Mouse (Mus musculus): ENCODE measurements at regions not wholly inside any gene's neighbourhood (a gene's known extent, or its start where the extent isn't known, plus 50 kb on each side); places are given as distances from the start of the nearest gene placed in this dataset.
"Not testable (repeated sequence)": the region's sequence is repeated elsewhere in the genome, so short reads cannot be mapped to it uniquely, and the experiment has no call there.

- DNase-seq: peak; percentile 15
- intact Hi-C loops (cut with DNase I): no loop called here
Measured at GRCm38 (mm10) chr11:45398188-45398587, 453.7 kb upstream of the Clint1 start.

GRCm38 (mm10) chr11:45404377-45405029 lies 447.3 kb upstream of the Clint1 start:
- intact Hi-C loops (cut with DNase I): no loop called here

DNA sequence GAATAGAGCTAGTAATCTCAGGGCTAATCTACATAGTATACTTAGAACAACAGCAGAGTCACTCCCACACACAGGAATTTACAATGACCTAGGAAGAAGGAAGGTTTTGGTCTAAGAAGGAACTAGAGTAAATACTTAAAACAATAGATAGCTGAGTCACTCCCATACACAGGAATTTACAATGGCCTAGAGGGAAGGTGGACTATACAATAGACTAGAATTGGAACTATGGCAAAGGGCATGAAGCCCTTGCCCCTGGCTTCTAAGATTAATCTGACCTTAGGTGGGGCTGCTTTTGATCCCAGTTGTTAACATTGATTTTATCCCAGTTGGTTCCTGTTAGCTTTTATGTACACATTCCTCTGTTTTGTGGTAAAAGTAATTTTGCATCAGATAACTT lies 427.8 kb upstream of the Clint1 start:
- DNase-seq; intact Hi-C loops (cut with DNase I): not testable (repeated sequence)

More at GRCm38 (mm10) chr11:45404377-45405029, 447.3 kb upstream of the Clint1 start:
- DNase-seq: peak; percentile 54

DNA sequence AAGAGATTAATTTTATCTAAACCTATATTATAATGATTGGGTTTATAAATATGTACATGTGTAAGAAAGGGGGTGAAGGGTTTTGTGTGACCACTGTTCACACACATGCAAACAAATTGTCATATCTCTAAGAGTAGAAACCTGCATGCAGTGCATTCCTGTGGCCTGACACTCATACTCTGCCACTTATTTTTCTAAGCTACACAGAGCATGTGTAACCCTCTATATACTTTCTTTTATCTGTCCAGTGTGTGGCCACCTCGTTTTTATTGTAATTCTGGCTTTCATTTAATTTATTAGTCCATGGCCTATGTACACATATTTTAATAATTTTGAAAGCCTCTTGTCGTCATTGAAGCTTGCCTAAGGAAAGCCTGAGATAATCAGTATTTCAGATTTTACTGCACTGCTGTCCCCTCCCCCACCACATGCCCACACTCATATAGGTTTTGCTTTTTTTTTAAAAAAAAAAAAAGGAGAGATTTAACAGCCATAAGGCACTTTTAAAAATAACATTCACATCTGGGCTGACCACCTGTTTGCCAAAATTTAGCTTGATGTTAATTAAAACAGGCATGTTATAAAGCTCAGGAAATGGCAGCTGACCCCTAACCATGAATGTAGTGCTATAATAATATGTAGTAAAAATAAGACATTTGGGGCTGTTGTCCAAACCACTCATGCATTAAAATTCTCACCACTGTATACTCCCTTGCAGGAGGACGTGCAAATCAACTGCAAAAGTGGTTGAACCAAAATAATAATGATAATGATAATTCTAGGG lies 410.7 kb upstream of the Clint1 start:
- intact Hi-C loops (cut with DNase I): no loop called here
- no peak for DNase-seq

DNA sequence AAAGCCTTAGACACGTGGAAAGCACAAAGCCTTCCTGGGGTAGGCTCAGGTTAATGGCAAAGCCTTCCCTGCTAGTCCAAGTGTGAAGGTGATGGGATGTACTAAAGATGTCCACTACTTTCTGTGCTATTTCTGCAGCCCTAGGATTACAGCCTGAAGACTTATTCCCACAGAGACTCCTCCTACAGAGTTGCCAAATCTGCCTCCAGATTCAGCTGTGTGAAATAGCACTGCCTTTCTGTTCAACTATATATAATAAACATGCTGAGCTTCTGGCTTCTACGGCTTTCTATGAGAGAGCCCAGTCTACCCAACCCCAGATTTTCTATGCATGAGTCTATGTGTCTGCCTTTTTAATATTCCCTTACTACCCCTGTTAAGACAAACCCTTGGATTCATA lies 405.3 kb upstream of the Clint1 start:
- no peak for DNase-seq
- intact Hi-C loops (cut with DNase I): no loop called here

DNA sequence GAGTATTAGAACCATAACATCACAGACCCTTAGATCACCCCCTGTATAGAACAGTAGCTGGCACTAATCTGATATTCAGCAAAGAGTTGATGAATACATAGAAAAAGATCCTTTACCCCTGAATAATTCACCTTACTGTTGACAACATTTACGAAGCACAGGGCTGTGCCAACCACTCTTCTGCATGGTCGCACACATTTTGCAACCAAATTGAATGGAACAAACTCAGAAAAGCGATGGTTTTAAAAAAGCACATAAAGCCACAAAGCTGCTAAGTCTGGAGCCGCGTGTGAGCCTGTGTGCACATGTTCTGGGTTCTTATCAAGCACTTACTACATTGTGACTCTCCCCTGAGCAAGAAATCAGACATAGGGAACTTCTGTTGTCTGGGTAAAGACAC lies 397.6 kb upstream of the Clint1 start:
- DNase-seq: peak; percentile 50
- intact Hi-C loops (cut with DNase I): no loop called here

- intact Hi-C loops (cut with DNase I): no loop called here
- peak; percentile 95 for DNase-seq
Measured at GRCm38 (mm10) chr11:45454933-45455332, 396.9 kb upstream of the Clint1 start.

DNA sequence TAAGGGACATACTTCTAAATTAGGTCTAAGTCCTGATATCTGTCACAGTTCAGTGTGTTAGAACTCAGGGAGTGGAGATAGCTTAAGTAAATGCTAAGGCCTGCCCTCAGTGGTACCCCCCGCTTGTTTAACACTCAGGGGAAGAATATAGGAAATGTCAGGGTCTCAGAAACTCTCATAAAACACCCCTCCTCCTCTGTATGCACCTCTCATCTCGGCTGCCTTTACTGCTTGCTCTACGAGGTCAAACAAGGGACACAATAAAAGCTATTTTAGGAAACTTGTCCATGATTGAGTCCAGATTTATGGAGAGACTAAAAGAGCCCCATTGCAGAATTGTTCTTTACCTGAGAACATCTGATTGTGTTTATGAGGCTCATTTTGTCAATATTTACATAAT lies 395.1 kb upstream of the Clint1 start:
- intact Hi-C loops (cut with DNase I): no loop called here
- DNase-seq: no peak

GRCm38 (mm10) chr11:45457597-45457996 lies 394.3 kb upstream of the Clint1 start:
- no peak for DNase-seq
- intact Hi-C loops (cut with DNase I): no loop called here

GRCm38 (mm10) chr11:45460000-45460792 lies 391.7 kb upstream of the Clint1 start:
- DNase-seq: no peak
- intact Hi-C loops (cut with DNase I): no loop called here

GRCm38 (mm10) chr11:45464501-45464900 lies 387.4 kb upstream of the Clint1 start:
- intact Hi-C loops (cut with DNase I): no loop called here
- no peak for DNase-seq

GRCm38 (mm10) chr11:45466350-45466749 lies 385.5 kb upstream of the Clint1 start:
- DNase-seq: no peak
- intact Hi-C loops (cut with DNase I): no loop called here

DNA sequence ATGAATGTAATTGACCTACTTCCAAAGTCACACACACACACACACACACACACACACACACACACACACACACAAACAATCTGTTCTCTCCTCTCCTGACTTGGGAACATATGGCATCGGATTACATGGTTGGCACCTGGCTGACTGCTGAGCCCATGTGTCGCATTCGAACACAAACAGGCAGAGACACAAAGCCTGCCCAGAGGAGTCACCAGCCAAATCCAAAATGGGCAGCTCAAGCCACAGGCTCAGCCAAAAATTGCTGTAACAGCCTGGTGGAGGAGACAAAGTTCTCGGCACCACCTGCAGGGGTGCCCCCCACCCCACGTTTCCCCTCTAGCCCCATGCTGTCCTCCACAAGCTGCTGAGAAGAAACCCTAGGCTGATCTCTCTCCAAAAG lies 379.7 kb upstream of the Clint1 start:
- DNase-seq: peak; percentile 89
- intact Hi-C loops (cut with DNase I): no loop called here

DNA sequence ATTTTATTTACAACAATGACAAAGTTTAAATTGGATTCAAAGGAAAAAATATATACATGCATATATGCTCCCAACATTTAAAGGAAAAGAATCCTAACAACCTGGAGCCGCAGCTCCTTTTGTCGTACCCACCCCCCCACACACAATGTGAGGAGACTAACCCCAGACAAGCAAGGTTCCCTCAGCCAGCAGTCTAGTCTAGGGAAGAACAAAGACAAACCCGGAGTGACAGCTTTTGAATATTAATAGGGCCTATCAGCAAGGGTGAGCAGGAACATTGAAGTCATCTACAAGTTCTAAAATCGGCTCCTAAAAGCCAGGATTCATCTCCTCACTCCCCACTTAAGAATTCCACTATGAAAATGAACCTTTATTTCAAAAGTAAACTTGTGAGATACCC lies 374.9 kb upstream of the Clint1 start:
- no peak for DNase-seq
- intact Hi-C loops (cut with DNase I): no loop called here

GRCm38 (mm10) chr11:45485950-45486349 lies 365.9 kb upstream of the Clint1 start:
- intact Hi-C loops (cut with DNase I): no loop called here
- DNase-seq: no peak

DNA sequence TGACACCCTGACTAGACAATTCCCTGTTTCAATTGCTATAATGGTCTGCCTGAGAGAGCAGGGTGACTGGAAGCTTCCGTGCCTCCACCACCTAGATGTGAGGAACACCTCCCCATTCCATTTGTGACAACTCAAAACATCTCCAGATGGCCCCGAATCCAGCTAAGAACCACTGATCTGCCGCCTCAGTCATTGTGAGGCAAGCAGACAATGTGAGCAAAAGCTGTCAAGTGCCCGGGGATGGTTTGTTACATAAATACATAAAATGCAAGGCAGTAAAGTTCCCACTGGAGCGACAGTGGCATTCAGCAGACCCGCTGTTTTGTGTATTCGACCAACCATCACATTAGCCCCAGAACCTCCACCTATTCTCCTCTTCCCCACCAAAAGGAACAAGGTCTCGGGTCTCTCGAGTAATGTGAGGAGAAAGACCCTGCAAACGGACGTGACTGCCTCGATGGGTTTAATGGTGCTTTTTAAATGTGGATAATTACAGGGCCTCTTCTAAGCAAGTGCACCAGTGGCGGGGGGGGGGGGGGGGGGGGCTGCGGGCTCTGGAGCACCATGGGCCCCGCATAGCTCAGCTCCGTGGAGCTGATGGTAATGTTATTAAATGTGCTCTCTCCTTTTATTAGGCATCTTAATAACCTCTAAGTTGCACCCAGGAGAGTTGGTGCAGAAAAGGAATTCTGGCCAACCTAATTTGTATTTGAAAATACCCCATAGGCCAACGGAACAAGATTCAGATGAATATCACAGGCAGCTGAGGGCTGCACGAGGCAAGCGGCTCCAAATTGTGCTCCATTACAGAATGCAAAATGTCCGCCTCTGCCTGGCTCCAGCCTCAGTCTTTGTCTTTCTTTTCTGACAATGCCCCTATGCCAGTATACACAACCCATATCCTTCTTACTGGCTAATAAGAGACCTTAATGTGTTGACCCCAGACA lies 360.6 kb upstream of the Clint1 start:
- intact Hi-C loops (cut with DNase I): no loop called here
- no peak for DNase-seq

GRCm38 (mm10) chr11:45495246-45495645 lies 356.6 kb upstream of the Clint1 start:
- no peak for DNase-seq
- intact Hi-C loops (cut with DNase I): no loop called here

DNA sequence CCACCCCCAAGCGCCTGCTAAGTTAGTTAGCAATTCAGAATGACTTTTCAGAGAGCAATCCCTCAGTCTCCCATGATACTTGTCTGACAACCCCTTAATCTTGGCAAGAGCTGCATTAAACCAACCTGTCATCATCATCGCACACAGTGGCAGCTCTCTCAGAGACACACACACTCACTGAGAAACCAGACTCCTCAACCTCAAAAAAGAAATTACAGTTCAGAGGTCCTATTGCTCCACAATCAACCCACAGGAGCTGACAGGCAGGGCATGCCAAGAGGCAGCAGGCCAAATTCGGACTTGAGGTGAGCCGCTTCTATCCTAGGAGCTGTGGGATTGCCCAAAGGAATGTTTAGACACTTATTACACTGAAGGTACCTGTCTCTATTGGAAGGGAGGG lies 343.3 kb upstream of the Clint1 start:
- intact Hi-C loops (cut with DNase I): no loop called here
- DNase-seq: peak; percentile 36

- DNase-seq: no peak
- intact Hi-C loops (cut with DNase I): no loop called here
Measured at GRCm38 (mm10) chr11:45509278-45509677, 342.6 kb upstream of the Clint1 start.

Data from left cerebral cortex, postnatal 4 days (tissue).